Mouse (Mus musculus): ENCODE measurements around the gene Xpnpep1.
A peak's percentile ranks its signal among the peaks of the same experiment; 100 is the strongest.

The Xpnpep1 gene

DNA sequence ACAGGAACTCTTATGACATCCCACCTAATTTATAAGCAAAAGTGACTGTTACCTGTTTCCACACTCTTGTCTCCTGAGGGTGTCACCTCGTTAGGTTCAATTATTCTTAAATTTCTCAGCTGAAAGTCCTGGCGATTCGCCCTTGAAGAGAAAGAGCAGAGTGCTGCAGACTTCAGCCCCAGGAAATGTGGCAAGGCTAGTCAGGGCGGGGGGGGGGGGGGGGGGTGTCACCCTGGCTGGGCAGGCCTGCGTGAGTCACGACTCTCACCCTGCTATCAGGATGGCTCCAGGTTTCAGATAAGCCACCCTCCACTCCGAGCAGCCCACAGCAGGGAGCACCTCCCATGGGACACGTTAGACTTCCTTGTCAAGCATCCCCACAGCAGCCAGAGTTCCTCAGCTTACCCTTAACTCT is 8.1 kb downstream of the Xpnpep1 start:
- DNase-seq (ENCODE audit: low spot score) = no peak

DNA sequence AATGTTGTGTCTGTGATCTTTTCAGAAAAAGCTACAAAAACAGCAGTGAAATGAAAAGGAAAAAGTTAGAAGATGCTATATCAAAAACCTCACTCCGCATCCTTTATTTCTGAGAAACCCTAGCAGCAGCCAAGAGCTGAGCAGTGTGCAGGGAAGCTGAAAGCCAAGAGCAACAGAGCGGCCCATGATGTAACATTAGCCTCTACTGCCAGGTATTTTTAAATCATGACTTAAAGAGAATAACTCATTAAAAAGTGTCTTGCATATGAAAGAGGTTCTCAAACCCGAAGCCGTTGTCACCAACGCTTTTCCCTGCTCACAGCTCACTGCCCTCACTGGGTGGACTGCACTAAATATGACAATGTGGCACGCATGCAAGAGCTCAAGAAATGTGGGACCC is 9.7 kb downstream of the Xpnpep1 start:
- DNase-seq (ENCODE audit: low spot score) = no peak

DNA sequence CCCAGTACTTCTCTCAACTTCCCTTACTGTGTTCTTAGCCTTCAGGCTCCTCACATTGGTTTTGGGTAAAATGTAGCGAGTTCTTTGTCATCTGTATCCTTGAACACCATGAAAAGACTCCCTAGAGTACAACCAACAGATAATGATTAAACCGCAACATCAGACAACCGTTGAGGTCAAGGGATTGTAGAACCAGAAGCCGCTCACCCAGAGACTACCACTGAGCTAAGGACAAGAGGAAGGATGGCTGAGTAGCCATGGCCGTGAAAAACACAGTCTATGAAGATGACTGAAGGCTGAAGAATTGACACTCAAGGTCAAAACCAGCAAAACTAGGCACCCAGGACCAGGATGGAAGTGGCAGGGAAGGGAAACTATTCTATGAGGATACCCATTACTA is 10.3 kb downstream of the Xpnpep1 start:
- peak; percentile 50 for DNase-seq (ENCODE audit: low spot score)

DNA sequence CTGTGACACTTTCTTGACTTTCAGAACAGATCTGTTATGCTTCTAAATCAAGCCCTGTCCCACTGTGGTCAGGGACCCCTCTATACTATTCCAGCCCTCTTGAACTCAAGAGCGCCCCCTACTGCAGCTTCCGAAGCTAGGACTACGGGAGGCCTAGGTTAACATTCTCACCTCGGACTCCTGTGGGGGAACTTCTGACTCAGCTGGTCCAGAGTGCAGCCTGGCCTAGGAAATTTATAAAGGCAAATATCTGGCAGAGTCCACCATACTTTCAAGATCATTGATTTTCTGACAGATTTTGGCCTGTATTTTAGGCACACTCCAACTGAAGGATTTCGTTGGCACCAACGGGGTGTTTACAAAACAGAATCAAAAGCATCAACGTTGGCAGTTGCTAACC is 11.0 kb downstream of the Xpnpep1 start:
- DNase-seq (ENCODE audit: low spot score) = no peak

DNA sequence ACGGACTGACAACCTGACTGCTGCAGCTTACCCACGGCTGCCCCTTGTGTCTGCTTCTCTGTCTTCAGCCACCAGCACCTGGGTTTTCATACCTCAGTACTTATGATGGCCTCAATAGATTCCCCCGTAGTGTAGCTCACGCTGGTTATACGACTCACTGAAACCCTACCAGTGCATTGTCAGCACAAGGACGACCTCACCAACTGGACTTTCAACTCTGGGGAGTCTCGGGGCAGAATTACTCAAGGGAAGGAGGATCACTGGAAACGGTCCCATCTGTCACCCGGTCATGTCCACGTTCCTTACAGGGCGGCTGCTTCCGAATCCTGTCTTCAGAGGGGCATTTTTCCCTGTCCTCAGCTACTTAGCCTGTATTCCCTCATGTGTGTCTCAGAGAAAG is 11.8 kb downstream of the Xpnpep1 start:
- DNase-seq (ENCODE audit: low spot score) = no peak

DNA sequence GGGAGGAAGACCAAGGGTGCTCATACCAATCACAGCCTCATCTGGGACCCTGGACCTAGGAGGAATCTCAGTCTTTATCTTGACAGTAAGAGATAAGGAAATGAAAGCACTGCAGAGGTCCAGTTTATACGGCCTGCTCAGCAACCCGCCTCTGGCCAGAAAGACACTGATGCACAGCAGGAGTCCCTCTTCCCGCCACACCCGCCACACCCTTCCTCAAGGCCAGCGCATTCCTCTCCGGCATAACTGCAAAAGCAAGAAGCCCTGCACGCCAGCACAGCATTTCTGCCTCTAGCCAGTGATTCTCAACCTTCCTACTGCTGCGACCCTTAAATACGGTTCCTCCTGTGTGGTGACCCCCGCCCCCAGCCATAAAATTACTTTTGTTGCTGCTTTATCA is 16.8 kb downstream of the Xpnpep1 start:
- DNase-seq (ENCODE audit: low spot score) = peak; percentile 48

DNA sequence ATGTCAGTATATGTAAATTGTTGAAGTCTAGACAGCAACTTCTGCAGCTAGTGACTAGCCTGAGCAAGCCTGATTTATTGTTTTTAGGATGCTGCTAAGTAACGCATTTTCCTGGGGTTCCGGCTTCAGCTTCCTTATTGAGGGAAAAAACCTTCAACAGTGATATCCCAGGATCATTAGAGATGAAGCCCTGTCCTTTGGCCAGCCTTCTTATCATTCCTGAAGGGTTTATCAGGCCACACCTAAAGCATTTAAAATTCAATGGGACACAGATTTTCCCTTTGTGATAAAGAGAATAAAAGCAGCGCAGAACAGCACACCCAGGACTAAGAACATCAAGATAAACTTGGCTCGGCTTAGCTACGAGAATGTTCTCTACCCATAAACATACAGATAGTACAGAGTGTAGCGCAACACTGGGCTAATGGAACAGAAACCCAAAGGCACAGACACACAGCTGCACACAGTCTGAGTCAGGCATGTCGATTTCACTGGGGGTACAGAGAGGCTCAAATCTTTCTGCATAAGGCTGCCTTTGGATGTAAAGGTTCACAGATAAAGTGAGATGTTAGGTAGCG is 17.9 kb downstream of the Xpnpep1 start:
- no peak for DNase-seq (ENCODE audit: low spot score)

DNA sequence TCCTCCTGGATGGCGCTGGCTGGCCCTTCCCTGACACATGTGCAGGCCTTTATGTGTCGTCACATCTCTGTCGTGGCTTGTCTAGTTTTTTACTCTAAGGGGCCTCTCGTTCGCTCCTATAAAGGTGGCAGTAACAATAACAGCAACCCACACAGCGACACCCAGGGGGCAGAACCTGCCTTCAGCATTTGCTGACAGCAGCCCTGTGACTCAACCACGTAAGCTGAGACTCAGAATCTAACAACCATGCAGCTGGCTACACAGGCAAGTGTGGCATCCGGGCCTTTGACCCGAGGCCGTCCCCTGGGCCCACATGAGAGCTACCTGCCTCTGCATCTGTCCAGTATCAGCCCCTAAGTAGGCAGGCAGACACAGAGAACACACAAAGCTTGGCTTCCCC is 18.5 kb downstream of the Xpnpep1 start:
- no peak for DNase-seq (ENCODE audit: low spot score)

DNA sequence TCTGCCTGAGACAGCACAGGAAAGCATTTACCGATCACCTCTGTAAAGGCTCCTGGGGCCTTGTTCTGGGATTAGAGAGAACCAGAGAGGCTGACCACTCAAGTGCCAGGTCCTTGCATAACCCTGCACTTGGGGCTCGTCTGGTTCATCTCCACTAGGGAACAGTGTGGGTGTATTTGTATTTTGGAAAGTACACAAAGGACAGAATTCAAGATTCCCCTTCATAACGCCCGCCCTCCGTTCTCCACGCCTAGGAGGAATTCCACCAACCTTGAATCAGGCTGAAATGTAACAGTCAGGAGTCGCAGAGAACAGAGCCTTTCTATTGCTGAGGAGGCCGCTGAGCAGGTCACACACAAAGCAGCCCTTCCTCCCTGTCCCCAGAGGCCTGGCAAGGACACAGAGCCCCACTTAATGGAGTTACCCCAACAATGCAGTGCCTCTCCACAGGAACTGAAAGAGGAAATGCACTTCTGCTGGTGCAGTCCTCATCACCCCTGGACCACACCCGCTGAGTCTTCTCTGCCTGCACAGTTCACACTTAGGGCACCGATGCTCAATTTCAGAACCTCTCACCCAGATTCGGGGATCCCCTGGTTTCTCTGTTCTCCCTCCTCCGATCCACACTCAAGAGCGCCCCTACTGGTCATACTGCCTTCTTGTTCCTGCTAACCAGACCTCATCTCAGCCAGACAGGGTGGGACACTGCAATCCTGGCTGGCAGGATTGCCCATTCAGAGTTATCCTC is 20.1 kb downstream of the Xpnpep1 start:
- peak; percentile 75 for DNase-seq (ENCODE audit: low spot score)

DNA sequence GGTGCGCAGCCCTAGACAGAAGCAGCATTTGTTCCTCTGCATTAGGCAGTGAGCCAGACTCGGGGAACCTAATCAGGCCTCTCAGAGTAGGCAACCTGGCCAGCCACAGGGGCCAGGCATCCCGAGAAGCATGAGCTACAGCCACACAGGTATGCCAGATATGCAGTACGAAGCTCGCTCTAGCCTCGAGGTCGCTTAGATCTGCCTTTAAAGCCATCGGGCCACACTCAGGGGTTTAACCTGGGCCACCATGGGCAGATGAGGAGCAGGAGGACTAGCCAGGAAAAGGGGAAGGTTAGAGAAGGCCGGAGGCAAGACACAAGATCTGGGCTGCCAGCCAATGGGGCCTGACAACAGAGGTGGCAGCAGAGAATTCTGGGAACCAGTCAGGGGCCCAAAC is 22.1 kb downstream of the Xpnpep1 start:
- DNase-seq (ENCODE audit: low spot score) = peak; percentile 43

DNA sequence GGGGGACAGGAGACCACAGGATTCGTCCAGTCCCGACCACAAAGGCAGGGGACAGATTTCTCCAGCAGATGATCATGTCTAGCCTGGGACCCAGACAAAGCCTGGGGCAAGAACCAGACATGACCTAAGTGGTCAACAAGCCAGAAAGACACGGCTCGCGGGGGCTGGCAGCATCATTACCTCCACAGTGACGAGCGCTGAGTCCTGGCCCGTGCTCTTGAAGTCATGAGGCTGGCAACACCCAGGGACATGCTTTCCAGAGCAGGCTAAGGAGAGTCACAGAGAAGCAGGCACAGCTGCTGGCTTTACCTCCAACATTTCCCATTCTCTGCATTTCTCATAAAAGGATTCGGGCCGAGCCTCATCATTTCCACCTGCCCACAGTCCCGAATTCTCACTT is 22.8 kb downstream of the Xpnpep1 start:
- no peak for DNase-seq (ENCODE audit: low spot score)

DNA sequence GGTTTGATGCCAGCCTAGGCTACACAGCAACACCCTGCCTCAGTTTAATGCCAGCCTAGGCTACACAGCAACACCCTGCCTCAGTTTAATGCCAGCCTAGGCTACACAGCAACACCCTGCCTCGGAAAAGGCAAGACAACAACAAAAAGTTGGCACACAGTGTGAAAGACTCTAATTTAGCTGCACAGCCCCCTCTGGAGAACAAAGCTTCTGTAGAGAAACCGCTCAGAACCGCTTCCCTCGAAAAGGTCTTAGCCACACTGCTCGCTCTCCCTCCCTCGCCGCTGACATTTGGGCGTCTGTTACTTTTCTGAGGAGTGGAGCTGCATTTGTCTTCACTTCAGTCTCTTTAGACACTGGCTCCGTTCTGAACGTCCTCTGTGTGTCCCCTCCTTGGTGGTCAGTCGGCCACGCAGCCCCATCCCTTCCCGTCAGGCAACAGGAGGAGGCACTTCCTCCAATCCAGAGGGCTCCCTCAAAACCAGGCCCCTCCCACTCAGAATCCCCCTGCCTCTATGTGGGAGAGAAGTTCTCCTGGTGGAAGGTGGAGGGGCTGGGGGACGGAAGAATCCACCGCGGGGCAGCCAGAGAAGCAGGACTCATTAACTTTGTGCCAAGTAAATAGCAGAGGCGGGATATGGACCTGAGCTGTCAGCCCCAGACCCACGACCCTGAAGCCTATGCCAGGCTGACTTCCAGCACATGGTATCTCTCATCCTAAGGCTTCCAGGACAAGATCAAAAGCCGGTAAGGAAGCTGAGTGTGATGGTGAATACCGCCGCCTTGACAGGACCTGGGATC is 24.9 kb downstream of the Xpnpep1 start:
- DNase-seq (ENCODE audit: low spot score) = no peak

DNA sequence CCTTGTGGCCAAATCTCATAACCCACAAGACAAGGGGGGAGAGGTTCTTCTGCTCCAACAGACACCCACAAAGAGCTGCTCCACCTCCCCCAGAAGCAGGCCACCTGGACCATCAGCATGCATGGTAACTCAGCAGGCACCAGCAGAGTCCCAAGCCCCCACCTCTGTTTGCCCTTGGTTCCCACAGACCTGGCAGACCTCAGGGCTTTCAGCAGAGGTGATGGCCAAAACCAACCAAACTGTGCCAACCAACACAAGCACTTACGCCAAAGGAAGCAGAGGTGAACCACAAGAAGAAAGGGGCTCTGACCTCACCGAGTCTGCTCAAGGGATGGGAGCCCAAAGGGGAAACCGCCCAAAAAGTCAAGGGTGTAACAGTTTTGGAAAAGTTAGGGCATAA is 26.3 kb downstream of the Xpnpep1 start:
- DNase-seq (ENCODE audit: low spot score) = no peak

DNA sequence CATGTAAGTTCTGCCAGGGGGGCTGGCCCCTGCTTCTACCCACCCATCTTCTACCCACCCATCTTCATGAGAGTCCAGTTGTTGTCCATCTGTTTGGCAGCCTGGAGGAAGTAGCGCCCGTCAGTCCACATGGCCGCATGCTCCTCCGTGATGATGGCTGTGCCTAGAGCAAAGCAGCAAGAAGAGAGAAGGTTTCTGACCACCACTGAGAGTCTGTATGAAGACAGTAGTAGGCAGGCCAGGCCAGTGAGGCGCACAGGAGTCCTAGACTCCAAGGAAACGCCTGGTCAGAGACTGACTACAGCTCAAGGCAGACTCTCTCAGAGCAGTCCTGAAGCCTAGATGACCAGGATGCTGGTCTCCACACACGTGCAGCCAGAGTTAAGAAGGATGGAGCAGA is 26.7 kb downstream of the Xpnpep1 start:
- DNase-seq (ENCODE audit: low spot score) = no peak

DNA sequence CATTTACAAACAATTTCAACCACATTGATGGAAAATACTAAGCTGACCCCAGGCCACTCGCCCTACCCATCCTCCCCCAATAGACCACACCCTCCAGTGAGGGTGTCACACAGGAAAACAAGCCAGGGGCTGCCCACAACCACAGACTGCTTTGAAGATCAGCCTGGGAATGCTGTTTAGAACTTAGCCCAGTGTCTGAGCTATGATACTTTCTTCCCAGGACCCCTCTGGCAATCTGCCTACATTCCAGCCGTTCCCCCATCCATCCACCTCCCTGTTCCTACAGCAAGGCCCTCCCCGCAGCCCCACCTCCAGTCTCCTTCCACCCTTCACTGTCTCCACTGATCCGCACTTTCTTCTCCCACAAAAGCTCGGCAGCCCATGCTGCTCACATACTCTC is 29.1 kb downstream of the Xpnpep1 start:
- no peak for DNase-seq (ENCODE audit: low spot score)

DNA sequence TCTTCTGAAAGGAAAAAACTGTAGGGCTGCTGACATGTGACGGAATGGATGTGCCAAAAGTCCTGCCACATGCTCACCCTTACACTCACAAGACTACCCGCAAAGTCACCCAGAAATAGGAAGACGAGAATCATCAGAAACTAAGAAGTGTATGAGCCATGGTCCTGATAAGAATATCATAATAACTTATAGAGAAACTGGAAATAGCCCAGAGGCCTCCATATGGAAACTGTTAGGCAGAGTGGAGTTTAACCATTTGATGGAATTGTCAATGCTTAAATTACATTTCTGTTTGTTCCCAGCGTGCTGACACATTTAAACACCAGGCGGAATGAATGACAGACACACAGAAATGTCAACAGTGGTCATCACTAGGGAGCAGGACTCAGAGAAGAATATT is 31.1 kb downstream of the Xpnpep1 start:
- no peak for DNase-seq (ENCODE audit: low spot score)

DNA sequence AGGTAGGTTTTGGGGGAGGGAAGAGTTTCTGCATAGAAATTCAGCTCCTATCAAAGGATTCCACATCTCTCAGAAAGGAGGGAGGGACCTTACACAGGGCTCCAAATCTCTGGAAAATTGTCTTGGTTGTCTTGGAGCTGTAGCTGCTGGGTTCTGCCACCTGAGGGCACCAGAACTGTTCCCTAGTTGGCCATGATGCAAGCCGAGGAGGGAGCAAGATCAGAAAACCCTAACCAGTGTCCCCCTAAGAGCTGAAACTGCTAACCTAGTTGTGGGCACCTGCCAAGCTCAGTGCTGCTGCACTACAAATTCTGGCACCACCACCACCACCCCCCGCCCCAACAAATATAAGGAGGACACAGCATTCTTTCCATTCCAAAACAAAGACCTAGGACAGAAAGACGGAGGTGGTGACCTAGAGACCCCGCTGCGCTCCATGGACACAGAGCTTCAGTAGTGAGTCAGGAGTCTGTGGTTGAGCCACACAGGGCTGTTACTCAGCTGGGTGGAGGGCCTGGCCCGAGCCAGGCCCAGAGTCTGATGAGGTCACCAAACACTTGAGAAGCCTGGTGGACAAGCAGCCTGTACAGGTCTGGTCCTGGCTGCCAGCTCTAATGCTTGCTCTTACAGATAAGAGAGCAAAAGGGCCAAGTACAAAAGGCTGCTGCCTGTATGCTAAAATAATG is 31.9 kb downstream of the Xpnpep1 start:
- DNase-seq (ENCODE audit: low spot score) = no peak

DNA sequence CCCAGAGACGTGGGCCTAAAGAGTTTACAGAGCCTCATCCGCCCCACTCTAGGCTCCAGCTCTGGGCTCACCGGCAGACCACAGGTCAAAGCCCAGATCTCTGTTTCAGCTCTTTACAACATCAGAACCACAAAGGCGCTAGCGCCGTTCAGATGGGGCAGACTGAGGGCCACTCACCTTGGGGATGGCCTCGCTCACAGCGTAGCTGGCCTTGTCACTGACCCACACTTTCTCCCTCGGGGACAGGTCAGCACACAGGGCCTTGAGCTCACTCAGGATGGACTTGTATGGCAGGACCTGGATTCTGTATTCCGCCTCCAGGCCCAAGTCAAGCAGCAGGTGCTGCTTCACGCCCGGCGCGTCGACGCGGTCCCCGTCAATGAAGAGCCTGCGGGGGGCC is 34.0 kb downstream of the Xpnpep1 start:
- DNase-seq (ENCODE audit: low spot score) = no peak

DNA sequence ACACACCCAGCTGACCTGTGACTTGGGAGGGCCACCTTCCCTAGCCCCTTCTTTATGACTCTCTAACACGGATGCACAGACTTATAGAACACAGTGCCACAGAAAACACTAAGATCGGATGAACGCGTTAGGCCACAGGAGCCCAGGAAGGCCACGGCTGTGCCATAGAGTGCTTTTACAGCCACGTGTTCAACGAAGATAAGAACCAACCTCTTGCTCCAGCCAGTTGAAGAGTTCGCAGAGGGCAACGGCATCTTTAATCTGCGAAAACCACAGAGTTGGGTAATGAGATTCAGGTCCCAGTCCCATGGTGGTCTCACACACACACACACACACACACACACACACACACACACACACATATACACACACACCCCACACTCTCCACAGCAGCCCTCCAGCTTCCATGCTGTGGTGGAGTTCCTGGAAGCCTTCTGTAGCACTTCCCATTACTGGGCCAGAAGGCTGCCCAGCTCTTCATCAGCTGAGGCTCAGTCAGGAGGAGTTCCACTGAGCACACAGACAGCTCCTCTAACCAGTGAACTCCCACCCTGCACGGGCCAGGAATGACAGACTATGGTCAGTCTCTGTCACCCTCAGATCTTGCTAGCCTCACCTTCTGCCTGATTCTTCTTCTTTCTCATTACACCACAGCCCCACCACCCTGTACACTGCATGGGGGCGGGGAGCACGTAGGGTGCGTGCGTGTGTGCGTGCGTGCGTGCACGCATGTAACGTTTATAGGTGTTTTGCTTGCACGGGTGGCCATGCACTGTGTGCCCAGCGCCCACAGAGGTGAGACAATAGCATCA is 36.3 kb downstream of the Xpnpep1 start:
- DNase-seq (ENCODE audit: low spot score) = no peak

DNA sequence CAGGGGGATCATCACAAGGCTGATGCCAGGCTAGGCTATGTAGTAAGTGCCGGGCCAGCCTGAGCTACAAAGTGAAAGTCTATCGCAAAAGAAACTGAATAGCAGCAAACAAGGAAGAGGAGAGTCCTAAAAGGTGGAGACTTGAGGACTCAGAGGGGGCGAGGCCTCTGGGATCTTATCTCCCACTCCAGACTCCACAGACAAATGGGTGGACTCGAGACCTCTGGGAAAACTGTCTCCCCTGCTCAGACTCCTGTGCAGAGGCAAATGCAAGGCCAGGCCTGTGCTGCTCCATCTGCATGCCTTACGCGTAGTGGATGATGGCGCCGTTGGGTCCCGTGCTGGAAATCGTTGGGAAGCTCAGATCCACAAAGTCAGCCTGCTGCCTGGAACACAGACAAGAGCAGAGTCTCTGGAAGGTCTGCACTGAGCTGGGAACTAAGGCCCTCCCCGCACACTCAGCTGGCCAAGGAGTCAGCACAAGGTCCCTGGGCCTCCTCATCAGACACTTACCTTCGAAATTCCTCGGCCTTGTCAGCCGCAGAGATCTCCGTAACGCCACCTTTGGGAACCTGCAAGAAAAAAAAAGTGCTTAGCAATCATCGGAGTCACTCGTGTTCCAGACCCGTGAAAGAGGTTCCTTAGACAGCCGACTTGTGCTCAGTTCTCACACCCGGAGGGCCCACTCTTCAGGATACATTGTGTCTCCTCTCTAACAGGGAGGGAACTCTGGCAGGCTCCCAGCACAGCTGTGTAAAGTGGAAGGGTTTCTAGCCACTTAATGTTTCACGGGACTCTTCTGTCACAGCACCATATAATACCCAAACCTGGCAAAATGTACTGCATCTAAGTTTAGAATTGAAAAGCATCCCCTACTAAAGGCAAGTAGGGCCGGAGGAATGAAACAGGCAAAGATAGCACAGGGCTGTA is 37.6 kb downstream of the Xpnpep1 start:
- DNase-seq (ENCODE audit: low spot score) = peak; percentile 51

Data from testis, postnatal 14 days (tissue).